Mouse (Mus musculus) erythroblast, embryonic 14.5 days (primary cell): ENCODE data around the gene Car6.

Experiments used
- GATA1 ChIP-seq: IDR thresholded peaks from 2 replicates; pipeline ENCODE4 v1.6.1; 2012; ENCODE audit warnings: low read length, inconsistent platforms, mixed read lengths
- TAL1 ChIP-seq: IDR thresholded peaks from 3 replicates; pipeline ENCODE4 v1.6.1; 2012; ENCODE audit warnings: low read length, inconsistent platforms, mixed read lengths

DNA sequence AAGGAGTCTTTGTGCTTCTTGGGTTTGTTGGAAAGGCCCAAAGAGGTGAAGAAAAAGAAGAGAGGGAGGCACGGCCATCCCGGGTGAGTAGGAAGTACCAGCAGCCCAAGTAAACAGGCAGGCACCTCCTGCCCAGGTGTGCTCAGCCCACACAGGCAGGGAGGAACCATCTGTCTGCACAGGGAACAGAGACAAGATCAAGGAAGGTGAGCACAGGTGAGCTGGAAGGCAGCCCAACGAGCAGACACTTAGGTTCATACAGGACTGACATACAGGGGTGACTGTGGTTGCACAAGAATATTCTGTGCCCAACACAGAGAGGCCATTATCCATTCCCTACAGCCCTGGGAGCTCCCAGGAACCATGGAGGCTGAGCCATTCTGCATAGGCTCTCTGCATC lies 3.7 kb upstream of the Car6 start:
- TF ChIP-seq TAL1 (no peak), GATA1 (no peak)
